Mouse (Mus musculus): ENCODE results near the gene Grid2ip. TPM values are rescaled to one million over a fixed set of nuclear protein-coding genes. Genes with fewer than 3 reads are reported as not detected.
"Not testable (repeated sequence)": the region's sequence is repeated elsewhere in the genome, so short reads cannot be mapped to it uniquely, and the experiment has no call there.

Grid2ip gene
- total RNA-seq, 2 experiments from 2014 or later: not detected

- intact Hi-C loops (cut with DNase I): no loop called here
- DNase-seq: no peak
Observed at GRCm38 (mm10) chr5:143361428-143361827, 4.3 kb downstream of the Grid2ip start.

- intact Hi-C loops (cut with DNase I): no loop called here
- peak in 1 of 2 experiments; percentile 30 for DNase-seq
Observed at GRCm38 (mm10) chr5:143363678-143364615, 6.8 kb downstream of the Grid2ip start.

- no peak for DNase-seq
- intact Hi-C loops (cut with DNase I): no loop called here
Observed at GRCm38 (mm10) chr5:143367931-143368330, 10.8 kb downstream of the Grid2ip start.

- intact Hi-C loops (cut with DNase I): loop anchor here (5.0 kb wide), 1 partner anchor 53 kb away; no protein-coding TSS in a partner anchor
- DNase-seq: no peak
Observed at GRCm38 (mm10) chr5:143369611-143370255, 12.6 kb downstream of the Grid2ip start.

- intact Hi-C loops (cut with DNase I): loop anchor here (5.0 kb wide), 1 partner anchor 52 kb away; no protein-coding TSS in a partner anchor
- DNase-seq: no peak
Observed at GRCm38 (mm10) chr5:143370416-143371145, 13.4 kb downstream of the Grid2ip start.

GRCm38 (mm10) chr5:143371146-143371510, 14.0 kb downstream of the Grid2ip start:
- intact Hi-C loops (cut with DNase I): loop anchor here (5.0 kb wide), 1 partner anchor 51 kb away; no protein-coding TSS in a partner anchor

GRCm38 (mm10) chr5:143372818-143373217, 15.7 kb downstream of the Grid2ip start:
- DNase-seq: peak; percentile 7 to 27
- intact Hi-C loops (cut with DNase I): loop anchor here (5.0 kb wide), 1 partner anchor 49 kb away; no protein-coding TSS in a partner anchor

More at GRCm38 (mm10) chr5:143371146-143371510, 14.0 kb downstream of the Grid2ip start:
- no peak for DNase-seq

- DNase-seq: peak; percentile 67 to 83
- intact Hi-C loops (cut with DNase I): no loop called here
Observed at GRCm38 (mm10) chr5:143375242-143375641, 18.1 kb downstream of the Grid2ip start.

GRCm38 (mm10) chr5:143376156-143376555, 19.0 kb downstream of the Grid2ip start:
- intact Hi-C loops (cut with DNase I): no loop called here
- no peak for DNase-seq

GRCm38 (mm10) chr5:143386797-143387621, 29.9 kb downstream of the Grid2ip start:
- intact Hi-C loops (cut with DNase I): no loop called here

GRCm38 (mm10) chr5:143394184-143394583, 37.0 kb downstream of the Grid2ip start:
- intact Hi-C loops (cut with DNase I): no loop called here
- DNase-seq: no peak

More at GRCm38 (mm10) chr5:143386797-143387621, 29.9 kb downstream of the Grid2ip start:
- DNase-seq: no peak

GRCm38 (mm10) chr5:143394966-143395365, 37.8 kb downstream of the Grid2ip start:
- DNase-seq; intact Hi-C loops (cut with DNase I): not testable (repeated sequence)

- peak in 1 of 2 experiments; percentile 28 for DNase-seq
- intact Hi-C loops (cut with DNase I): no loop called here
Observed at GRCm38 (mm10) chr5:143395649-143396048, 38.5 kb downstream of the Grid2ip start.

GRCm38 (mm10) chr5:143400501-143400900, 43.4 kb downstream of the Grid2ip start:
- DNase-seq: no peak
- intact Hi-C loops (cut with DNase I): no loop called here

GRCm38 (mm10) chr5:143401556-143401955, 44.4 kb downstream of the Grid2ip start:
- intact Hi-C loops (cut with DNase I): no loop called here

GRCm38 (mm10) chr5:143403221-143404147, 46.3 kb downstream of the Grid2ip start, which contains the start of gene Kdelr2:
Kdelr2 (plus strand) TSS chr5:143403838.
- intact Hi-C loops (cut with DNase I): no loop called here
- DNase-seq: peak; percentile 93

More at GRCm38 (mm10) chr5:143401556-143401955, 44.4 kb downstream of the Grid2ip start:
- DNase-seq: no peak

- DNase-seq: peak in 1 of 2 experiments; percentile 19
- intact Hi-C loops (cut with DNase I): no loop called here
Observed at GRCm38 (mm10) chr5:143404148-143404930, 47.2 kb downstream of the Grid2ip start.

GRCm38 (mm10) chr5:143405200-143405599, 48.1 kb downstream of the Grid2ip start:
- no peak for DNase-seq
- intact Hi-C loops (cut with DNase I): no loop called here

All from heart, postnatal 10 days (tissue).